Mouse (Mus musculus): ENCODE measurements at regions not wholly inside any gene's neighbourhood (a gene's known extent, or its start where the extent isn't known, plus 50 kb on each side); places are given as distances from the start of the nearest gene placed in this dataset.

DNA sequence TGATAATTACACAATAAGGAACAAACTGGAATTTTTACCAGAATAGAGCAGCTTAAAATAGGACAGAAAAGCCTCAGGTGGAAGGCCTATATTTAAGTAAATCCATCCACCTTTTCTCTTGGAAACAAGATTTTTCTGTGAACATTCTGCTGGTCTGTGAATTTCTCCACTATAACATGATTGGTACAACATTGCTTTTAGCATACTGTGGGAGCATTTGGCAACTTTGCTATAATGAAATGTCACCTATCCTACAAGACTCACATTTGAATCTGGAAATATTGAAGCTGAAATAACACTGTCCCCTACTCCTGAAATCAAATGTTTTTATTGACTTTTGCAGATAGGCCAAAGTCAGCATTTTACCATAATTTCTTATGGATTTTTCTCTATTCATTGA, 607.0 kb upstream of the Steap1 start:
- Histone ChIP-seq H3K9ac (no peak overlapping the region), H3K4me2 (no peak overlapping the region), H3K27ac (no peak overlapping the region), H3K4me3 (no peak overlapping the region), H3K36me3 (replicated peaks) (no peaks in the 10 kb centered on the region), H3K27me3 (replicated peaks) (no peaks in the 10 kb centered on the region), H3K4me1 (no peaks in the 10 kb centered on the region), H3K9me3 (peaks cover 6% of the 10 kb centered on the region)
- no peak for ATAC-seq (replicated peaks)

DNA sequence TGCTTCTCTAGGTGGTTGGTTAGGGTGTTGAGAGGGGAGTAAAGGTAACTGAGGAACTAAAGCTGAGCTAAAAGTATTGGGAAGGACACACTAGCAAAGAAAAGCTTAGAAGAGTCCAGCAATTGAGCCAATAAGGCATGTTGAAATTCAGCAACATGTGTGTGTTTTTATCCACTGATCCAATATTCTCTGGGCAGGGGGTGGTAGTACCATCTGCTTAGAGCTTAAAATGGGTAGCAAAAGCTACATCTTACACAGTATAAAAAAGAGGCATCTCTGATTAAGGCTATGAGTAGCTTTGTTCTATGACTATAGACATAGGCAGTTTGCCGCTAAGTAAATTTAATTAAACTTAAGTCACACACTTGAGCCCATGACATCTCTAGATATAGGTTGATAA, 598.2 kb upstream of the Steap1 start:
- Histone ChIP-seq H3K9ac (no peak overlapping the region), H3K4me2 (no peak overlapping the region), H3K36me3 (replicated peaks) (no peaks in the 10 kb centered on the region), H3K4me3 (no peak overlapping the region), H3K4me1 (no peaks in the 10 kb centered on the region), H3K27me3 (replicated peaks) (no peaks in the 10 kb centered on the region), H3K9me3 (no peaks in the 10 kb centered on the region), H3K27ac (no peak overlapping the region)
- ATAC-seq (replicated peaks) = no peak
- 95% methylated on average over 1 of the region's 1 CpGs for WGBS

DNA sequence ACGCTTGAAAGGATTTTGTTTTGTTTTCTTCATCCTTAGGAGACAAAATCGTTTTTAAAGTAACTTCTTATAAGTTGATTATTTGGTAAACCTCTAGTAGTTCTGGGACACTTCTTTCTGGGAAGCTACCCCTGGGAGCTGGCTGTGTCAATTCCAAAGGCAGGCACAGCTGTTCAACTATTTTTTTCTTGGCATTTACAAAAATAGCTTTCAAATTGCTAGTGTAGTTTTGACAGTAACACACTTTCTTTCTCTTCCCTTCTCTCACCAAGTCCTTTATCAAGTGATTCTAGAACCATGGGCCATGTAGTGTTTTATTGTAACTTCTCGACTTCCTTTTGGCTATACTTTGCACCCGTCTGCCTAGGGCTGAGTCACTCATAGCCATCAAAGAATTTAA, 595.6 kb upstream of the Steap1 start:
- no peaks in the 10 kb centered on the region for H3K4me1 ChIP-seq
- H3K27ac ChIP-seq = no peak overlapping the region
- no peak overlapping the region for H3K9ac ChIP-seq
- H3K4me3 ChIP-seq = no peak overlapping the region
- WGBS = 82% methylated on average over 4 of the region's 4 CpGs
- no peaks in the 10 kb centered on the region for H3K9me3 ChIP-seq
- H3K36me3 ChIP-seq (replicated peaks) = no peaks in the 10 kb centered on the region
- H3K4me2 ChIP-seq = no peak overlapping the region
- ATAC-seq (replicated peaks) = no peak
- H3K27me3 ChIP-seq (replicated peaks) = no peaks in the 10 kb centered on the region

DNA sequence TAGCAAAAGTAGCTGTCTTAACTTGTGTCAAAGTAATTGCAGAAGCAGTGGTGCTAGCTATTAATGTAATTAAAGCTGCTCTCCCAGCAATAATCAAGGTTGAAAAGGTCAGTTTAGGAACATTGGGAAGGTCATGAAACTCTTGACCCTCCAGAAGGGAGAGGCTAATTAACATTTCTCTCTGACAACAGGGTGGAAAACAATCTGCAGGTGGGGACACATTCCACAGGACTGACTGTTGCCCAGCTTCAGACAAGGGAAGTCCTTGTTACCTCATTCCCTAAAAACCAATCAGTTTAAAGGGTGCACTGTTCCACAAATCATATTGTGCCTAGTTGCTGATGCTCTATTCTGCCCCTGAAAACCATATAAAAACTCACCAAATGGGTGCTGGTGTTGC, 580.5 kb upstream of the Steap1 start:
- H3K9ac ChIP-seq = no peak overlapping the region
- H3K4me3 ChIP-seq = no peak overlapping the region
- no peaks in the 10 kb centered on the region for H3K4me1 ChIP-seq
- H3K9me3 ChIP-seq = no peaks in the 10 kb centered on the region
- H3K27me3 ChIP-seq (replicated peaks) = no peaks in the 10 kb centered on the region
- H3K36me3 ChIP-seq (replicated peaks) = no peaks in the 10 kb centered on the region
- H3K4me2 ChIP-seq = no peak overlapping the region
- H3K27ac ChIP-seq = no peak overlapping the region
- ATAC-seq (replicated peaks) = no peak

DNA sequence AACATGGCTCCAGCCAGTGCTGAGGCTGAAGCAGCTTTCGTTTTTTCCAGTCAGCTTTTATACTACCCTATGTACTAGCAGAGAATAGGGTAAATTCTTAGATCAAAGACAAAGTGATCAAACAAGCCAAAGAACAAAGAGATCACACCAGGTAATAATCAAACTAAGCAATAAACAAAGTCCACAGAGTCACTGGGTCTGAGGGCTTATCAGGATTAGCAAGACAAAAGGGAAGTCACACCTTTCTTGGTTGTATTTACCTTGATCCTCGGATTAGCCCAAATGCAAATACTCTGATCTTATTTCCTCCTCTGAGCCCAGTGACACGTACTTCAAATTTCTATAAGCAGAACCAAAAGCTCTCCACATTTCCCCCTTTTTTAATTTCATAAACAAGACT, 579.4 kb upstream of the Steap1 start:
- H3K9me3 ChIP-seq = no peaks in the 10 kb centered on the region
- 13% methylated on average over 3 of the region's 3 CpGs for WGBS
- no peak overlapping the region for H3K4me3 ChIP-seq
- H3K9ac ChIP-seq = no peak overlapping the region
- H3K36me3 ChIP-seq (replicated peaks) = no peaks in the 10 kb centered on the region
- no peak for ATAC-seq (replicated peaks)
- H3K4me1 ChIP-seq = no peaks in the 10 kb centered on the region
- H3K27ac ChIP-seq = no peak overlapping the region
- H3K27me3 ChIP-seq (replicated peaks) = no peaks in the 10 kb centered on the region
- no peak overlapping the region for H3K4me2 ChIP-seq

DNA sequence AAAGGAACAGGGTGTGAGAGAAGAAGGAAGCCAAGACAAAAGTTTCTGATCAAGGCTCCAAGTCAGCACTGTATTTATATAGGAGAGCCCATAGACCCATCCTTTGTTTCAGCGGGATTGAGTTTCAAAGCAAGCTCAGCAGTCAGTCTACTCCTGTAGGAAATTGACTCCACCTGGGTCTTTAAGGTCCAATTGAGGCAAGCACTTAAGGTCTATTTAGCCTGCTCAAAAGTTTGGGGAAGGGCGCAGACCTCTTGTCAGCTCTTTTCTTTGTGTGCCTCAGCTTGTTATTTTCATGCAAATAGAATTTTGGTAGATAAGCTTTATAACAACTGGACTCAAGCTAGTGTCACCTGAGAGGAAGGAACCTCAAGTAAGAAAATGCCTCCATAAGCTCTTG, 549.4 kb upstream of the Steap1 start:
- Histone ChIP-seq H3K27ac (no peak overlapping the region), H3K4me3 (no peak overlapping the region), H3K4me2 (no peak overlapping the region), H3K36me3 (replicated peaks) (no peaks in the 10 kb centered on the region), H3K9me3 (no peaks in the 10 kb centered on the region), H3K27me3 (replicated peaks) (no peaks in the 10 kb centered on the region), H3K9ac (no peak overlapping the region), H3K4me1 (no peaks in the 10 kb centered on the region)
- ATAC-seq (replicated peaks) = no peak
- WGBS = 90% methylated on average over 2 of the region's 2 CpGs

DNA sequence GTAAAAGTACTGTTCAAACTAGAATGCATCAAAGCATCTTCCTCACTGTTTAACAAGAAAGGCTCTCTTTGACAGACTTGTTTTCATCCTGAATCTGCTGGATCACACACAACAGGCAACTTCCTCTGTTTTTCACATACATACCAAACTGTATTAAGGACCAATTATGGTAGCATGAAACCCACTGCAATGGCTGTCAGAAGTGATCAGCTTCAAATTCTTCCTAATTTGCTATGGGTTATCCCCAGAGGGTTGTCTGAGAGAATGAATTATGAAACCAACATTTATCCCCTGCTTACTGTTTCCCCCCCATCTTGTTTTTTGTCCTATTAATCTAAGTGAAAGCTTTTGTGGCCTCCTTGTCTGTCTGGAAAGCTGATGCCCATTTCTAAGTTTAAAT, 545.2 kb upstream of the Steap1 start:
- Histone ChIP-seq H3K4me1 (no peaks in the 10 kb centered on the region), H3K27me3 (replicated peaks) (no peaks in the 10 kb centered on the region), H3K9ac (no peak overlapping the region), H3K4me2 (no peak overlapping the region), H3K27ac (no peak overlapping the region), H3K36me3 (replicated peaks) (no peaks in the 10 kb centered on the region), H3K9me3 (no peaks in the 10 kb centered on the region), H3K4me3 (no peak overlapping the region)
- ATAC-seq (replicated peaks) = peak; percentile 45

DNA sequence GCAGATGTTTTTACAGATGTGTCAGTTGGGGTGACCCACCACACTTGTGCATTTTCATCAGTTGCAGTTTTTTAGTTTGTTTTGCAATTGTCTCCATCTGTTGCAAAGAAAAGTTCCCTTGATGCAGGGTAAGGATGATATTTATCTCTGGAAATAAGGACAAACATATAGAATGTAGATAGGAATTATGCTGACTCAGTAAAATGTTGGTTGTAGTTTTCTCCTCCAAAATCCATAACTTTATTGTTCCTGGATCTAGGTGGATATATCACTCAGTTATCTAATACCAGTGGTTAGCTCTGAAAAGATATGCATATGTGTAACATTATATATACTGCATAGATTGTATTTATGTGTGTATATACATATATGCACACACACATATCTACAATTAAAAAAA, 502.1 kb upstream of the Steap1 start:
- H3K4me2 ChIP-seq = no peak overlapping the region
- no peak for ATAC-seq (replicated peaks)
- no peaks in the 10 kb centered on the region for H3K36me3 ChIP-seq (replicated peaks)
- no peaks in the 10 kb centered on the region for H3K27me3 ChIP-seq (replicated peaks)
- H3K27ac ChIP-seq = no peak overlapping the region
- no peaks in the 10 kb centered on the region for H3K9me3 ChIP-seq
- no peak overlapping the region for H3K9ac ChIP-seq
- no peaks in the 10 kb centered on the region for H3K4me1 ChIP-seq
- no peak overlapping the region for H3K4me3 ChIP-seq

Data from midbrain, embryonic 15.5 days (tissue).